Mouse (Mus musculus) thymus, adult 2 months (tissue): ENCODE data around the gene Gm28041. TPM values are rescaled to one million over a fixed set of nuclear protein-coding genes. Genes with fewer than 3 reads are reported as not detected.
A peak's percentile ranks its signal among the peaks of the same experiment; 100 is the strongest.

Experiments
- DNase-seq: peaks from one replicate; pipeline ENCODE4 v3.0.0; 2021
- H3K27ac ChIP-seq: fragments of 200-500 bp; 2 replicates; pipeline ENCODE4 v1.5.1; 2012; ENCODE audit warnings: low read length, control low read depth; ENCODE audit not compliant: control insufficient read depth, insufficient read depth
- H3K27me3 ChIP-seq: fragments of 200-500 bp; 2 replicates; pipeline ENCODE4 v1.6.1; 2012; ENCODE audit warnings: mild to moderate bottlenecking, low read length, moderate library complexity, mixed read lengths; ENCODE audit not compliant: control insufficient read depth, insufficient read depth
- H3K36me3 ChIP-seq: fragments of 200-500 bp; 2 replicates; pipeline ENCODE4 v1.6.1; 2012; ENCODE audit warnings: mild to moderate bottlenecking, low read length, moderate library complexity; ENCODE audit not compliant: control insufficient read depth, insufficient read depth
- H3K4me1 ChIP-seq: fragments of 200-500 bp; replicated peaks from 2 replicates; pipeline ENCODE4 v1.6.1; 2012; ENCODE audit warnings: low read length; ENCODE audit not compliant: control insufficient read depth, insufficient read depth
- H3K4me3 ChIP-seq: fragments of 200-500 bp; 2 replicates; pipeline ENCODE4 v1.5.1; 2012; ENCODE audit warnings: mild to moderate bottlenecking, low read length, control low read depth, moderate library complexity; ENCODE audit not compliant: control insufficient read depth, insufficient read depth
- CTCF ChIP-seq: fragments of 200-500 bp; IDR thresholded peaks from 2 replicates; pipeline ENCODE4 v1.5.1; 2012; ENCODE audit warnings: mild to moderate bottlenecking, control low read depth, low read length, moderate library complexity, borderline replicate concordance; ENCODE audit not compliant: control insufficient read depth, poor library complexity, insufficient read depth; ENCODE audit errors: extremely low read depth
- POLR2A ChIP-seq: fragments of 200-500 bp; IDR thresholded peaks from 2 replicates; pipeline ENCODE4 v1.6.1; 2012; ENCODE audit warnings: mild to moderate bottlenecking, low read length, control low read depth, moderate library complexity; ENCODE audit not compliant: control insufficient read depth, poor library complexity, insufficient read depth; ENCODE audit errors: extremely low read depth
- WGBS: fragments of 180-500 bp; shearing (Covaris S2); methylation state at CpG from one replicate; pipeline ENCODE4 v1.1.7; 2018; 5-methylcytosine and 5-hydroxymethylcytosine counted together
- polyA plus RNA-seq: library from polyadenylated mRNA; depleted of rRNA; stranded (reverse); fragments of >200 nt; gene quantifications from 2 replicates; pipeline ENCODE4 v1.2.3, GENCODE M21; 2012

Gene Gm28041
- polyA plus RNA-seq, 1 experiment = 0.23 TPM

DNA sequence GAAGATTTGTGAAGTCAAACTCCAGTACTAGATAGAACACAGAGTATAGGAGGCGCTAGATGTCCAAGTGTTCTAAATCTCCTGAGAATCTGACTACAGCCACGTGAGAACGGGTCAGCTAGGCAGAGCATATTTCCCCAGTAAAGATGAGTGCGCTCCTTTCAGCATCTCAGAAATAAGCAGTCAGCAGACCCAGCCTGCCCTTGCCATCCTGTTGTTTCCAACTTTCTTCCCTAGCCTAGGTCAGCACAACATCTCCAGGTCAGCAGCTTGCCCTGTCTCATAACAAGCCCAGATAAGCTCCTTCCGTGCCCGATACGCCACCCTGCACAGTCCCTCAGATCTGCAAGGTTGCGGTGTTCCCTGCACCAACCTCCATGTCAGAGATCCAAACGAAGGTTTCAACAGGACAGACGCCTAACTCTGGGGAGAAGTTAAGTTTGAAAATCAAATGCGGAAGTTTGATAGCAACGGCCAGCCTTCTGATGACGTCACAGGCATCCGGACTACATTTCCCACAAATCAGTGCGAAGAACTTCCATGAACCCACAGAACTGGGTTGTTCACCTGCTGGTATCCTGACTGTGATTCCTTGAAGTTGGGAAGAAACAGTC is 15.3 kb downstream of the Gm28041 start, which contains the start of the genes Gm28044 and Zfp953:
Gm28044 (minus strand) TSS at position 406 of the 614 bp plus-strand sequence.
Zfp953 (minus strand) TSS at position 475 of the 614 bp plus-strand sequence.
- under 1% methylated on average over 15 of the region's 15 CpGs for WGBS
- TF ChIP-seq POLR2A (0 out of 2 replicates have a peak, but pooled peaks have one; percentile 25), CTCF (no peak)

GRCm38 (mm10) chr13:67351854-67352253 is 23.7 kb downstream of the Gm28041 start:
- DNase-seq = no peak
- TF ChIP-seq POLR2A (no peak), CTCF (no peak)
- Histone ChIP-seq H3K27ac (no peak overlapping the region), H3K27me3 (no peaks in the 10 kb centered on the region), H3K4me1 (no peaks in the 10 kb centered on the region), H3K36me3 (no peaks in the 10 kb centered on the region), H3K4me3 (no peak overlapping the region)

More for the DNA sequence above, 15.3 kb downstream of the Gm28041 start, which contains the start of the genes Gm28044 and Zfp953:
- H3K27ac ChIP-seq = peak within 1 kb of the TSS; percentile 64
- DNase-seq = peak; percentile 88
- H3K27me3 ChIP-seq = no peaks in the 10 kb centered on the region
- no peaks in the 10 kb centered on the region; the same call in 1 of the 2 replicates for H3K4me1 ChIP-seq
- no peaks in the 10 kb centered on the region for H3K36me3 ChIP-seq
- H3K4me3 ChIP-seq = peak within 1 kb of the TSS; percentile 77

GRCm38 (mm10) chr13:67343422-67343821 is 32.1 kb downstream of the Gm28041 start:
- Histone ChIP-seq H3K4me1 (no peaks in the 10 kb centered on the region), H3K27ac (no peak overlapping the region), H3K4me3 (no peak overlapping the region), H3K36me3 (peaks cover 32% of the 10 kb centered on the region), H3K27me3 (no peaks in the 10 kb centered on the region)
- WGBS = 95% methylated on average over 2 of the region's 2 CpGs
- DNase-seq = no peak
- no peak for TF ChIP-seq POLR2A
- no peak for TF ChIP-seq CTCF

DNA sequence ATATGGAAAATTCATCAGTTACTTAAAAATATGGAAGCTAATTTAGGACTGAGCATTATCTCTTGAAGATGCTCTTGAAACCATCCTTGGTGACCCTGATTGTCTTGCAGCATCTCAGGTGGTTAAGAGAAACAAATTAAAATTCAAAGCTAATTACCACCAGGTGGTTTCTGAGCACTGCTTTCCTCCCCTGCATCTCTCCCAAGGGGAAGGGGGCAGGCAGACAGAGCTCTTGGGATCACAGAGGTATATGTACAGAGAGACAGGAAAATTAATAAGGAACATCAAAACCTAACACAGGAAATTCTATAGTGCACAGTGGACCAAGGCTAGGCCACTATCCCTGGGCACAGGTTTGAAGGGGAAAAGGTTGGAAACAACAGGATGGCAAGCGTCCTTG is 42.7 kb downstream of the Gm28041 start:
- H3K4me1 ChIP-seq = peaks cover 4% of the 10 kb centered on the region; the same call in 1 of the 2 replicates
- DNase-seq = peak; percentile 4
- no peaks in the 10 kb centered on the region for H3K27me3 ChIP-seq
- 83% methylated on average over 1 of the region's 1 CpGs for WGBS
- H3K27ac ChIP-seq = no peak overlapping the region
- H3K36me3 ChIP-seq = no peaks in the 10 kb centered on the region
- no peak overlapping the region; the same call in 1 of the 2 replicates for H3K4me3 ChIP-seq
- no peak for TF ChIP-seq POLR2A
- TF ChIP-seq CTCF = no peak

DNA sequence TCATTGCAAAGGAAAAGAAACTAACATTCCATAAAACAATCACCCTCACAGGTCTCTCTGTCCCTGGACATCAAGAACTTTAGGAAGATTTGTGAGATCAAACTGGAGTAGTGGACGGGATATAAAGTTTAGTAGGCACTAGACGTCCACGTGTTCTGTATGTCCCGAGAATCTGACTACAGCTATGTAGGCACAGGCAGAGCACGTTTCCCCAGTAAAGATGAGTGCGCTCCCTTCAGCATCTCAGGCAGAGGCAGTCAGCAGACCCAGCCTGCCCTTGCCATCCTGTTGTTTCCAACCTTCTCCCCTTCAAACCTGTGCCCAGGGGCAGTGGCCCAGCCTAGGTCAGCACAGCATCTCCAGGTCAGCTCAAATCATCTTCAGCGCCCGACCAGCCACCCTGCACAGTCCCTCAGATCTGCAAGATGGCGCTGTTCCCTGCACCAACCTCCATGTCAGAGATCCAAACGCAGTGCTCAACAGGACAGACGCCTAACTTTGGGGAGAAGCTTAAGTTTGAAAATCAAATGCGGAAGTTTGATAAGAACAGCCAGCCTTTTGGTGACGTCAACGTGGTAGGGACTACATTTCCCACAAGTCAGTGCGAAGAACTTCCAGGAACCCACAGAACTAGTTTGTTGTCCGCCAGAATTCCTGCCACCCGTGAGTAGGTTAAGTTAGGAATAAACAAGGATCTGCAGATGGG is 43.4 kb downstream of the Gm28041 start, which contains the start of gene Zfp595:
Zfp595 (minus strand) TSS at position 552 of the 706 bp plus-strand sequence.
- Histone ChIP-seq H3K36me3 (no peaks in the 10 kb centered on the region), H3K4me3 (peak within 1 kb of the TSS; percentile 81), H3K4me1 (peaks cover 4% of the 10 kb centered on the region; the same call in 1 of the 2 replicates), H3K27ac (peak within 1 kb of the TSS; percentile 61), H3K27me3 (no peaks in the 10 kb centered on the region)
- 8% methylated on average over 17 of the region's 17 CpGs for WGBS
- TF ChIP-seq POLR2A (no peak), CTCF (peak; percentile 38; the same call in 1 of the 2 replicates)
- peak; percentile 85 for DNase-seq

DNA sequence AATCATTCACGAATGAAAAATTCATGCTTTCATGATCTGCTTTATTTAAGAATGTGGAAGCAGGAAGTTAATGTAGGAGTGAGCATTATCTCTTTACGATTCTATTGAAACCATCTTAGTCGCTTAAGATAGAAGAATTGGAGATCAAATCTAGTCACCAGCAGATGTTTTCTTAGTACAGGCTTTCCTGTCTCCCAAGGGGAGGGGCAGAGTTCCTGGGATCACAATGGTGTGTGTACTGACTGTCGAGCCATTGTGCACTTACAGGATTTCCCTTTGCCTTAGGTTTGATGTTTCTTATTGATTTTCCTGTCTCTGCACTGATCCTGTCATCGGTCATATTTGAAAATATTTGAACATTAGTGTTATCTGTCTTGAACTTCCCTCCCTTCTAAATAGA is 68.8 kb downstream of the Gm28041 start:
- H3K4me3 ChIP-seq = no peak overlapping the region

More for the DNA sequence above, 68.8 kb downstream of the Gm28041 start:
- Histone ChIP-seq H3K27me3 (no peaks in the 10 kb centered on the region), H3K36me3 (no peaks in the 10 kb centered on the region), H3K4me1 (no peaks in the 10 kb centered on the region), H3K27ac (no peak overlapping the region)
- TF ChIP-seq POLR2A (no peak), CTCF (no peak)
- WGBS = 14% methylated on average over 5 of the region's 5 CpGs
- DNase-seq = no peak
